Comparison of ENCODE assay signal across 17 mouse cellular contexts in genomic region chr1:168069740-168070139, GRCm38 (mm10).
"Had no signal": no experiment of that assay in that cellular context is flagged by ENCODE, and none has a peak within 500 bp of the region (broad histone marks: within the 10 kb centered on the region; RNA-seq: fewer than 3 reads in every experiment).

No protein-coding gene starts in this region.

- H3K36me3 ChIP-seq: limb, embryonic 13.5 days; midbrain, embryonic 12.5 days; neural tube, embryonic 13.5 days had no signal

- H3K4me3 ChIP-seq: limb, embryonic 13.5 days; midbrain, embryonic 12.5 days; neural tube, embryonic 13.5 days had no signal

- H3K27ac ChIP-seq: kidney, postnatal 0 days; limb, embryonic 13.5 days; liver, embryonic 14.5 days; midbrain, embryonic 12.5 days; neural tube, embryonic 13.5 days had no signal

- H3K4me1 ChIP-seq: limb, embryonic 13.5 days had no signal

- H3K9me3 ChIP-seq: limb, embryonic 13.5 days; midbrain, embryonic 12.5 days; neural tube, embryonic 13.5 days had no signal

- H3K27me3 ChIP-seq: midbrain, embryonic 12.5 days; neural tube, embryonic 13.5 days had no signal

- ATAC-seq: hindbrain, embryonic 16.5 days; inflammation-experienced regulatory T-cells, adult 6 months; midbrain, embryonic 16.5 days had no signal

- H3K4me2 ChIP-seq: limb, embryonic 13.5 days; midbrain, embryonic 12.5 days; neural tube, embryonic 13.5 days had no signal

- H3K9ac ChIP-seq: limb, embryonic 13.5 days; liver, embryonic 14.5 days; midbrain, embryonic 12.5 days; neural tube, embryonic 13.5 days had no signal

- DNase-seq: kidney, adult 8-10 months; kidney, postnatal 36 days; layer of hippocampus, adult 9-11 months; layer of hippocampus, postnatal 36 days; left cerebral cortex, postnatal 4 days; lung, adult 18-20 months; right cerebral cortex, adult 18-20 months; right cerebral cortex, postnatal 25 days; thymus, postnatal 4 days had no signal
